Mouse (Mus musculus) kidney, postnatal 25 days (tissue): ENCODE measurements around the gene Numb.
A peak's percentile ranks its signal among the peaks of the same experiment; 100 is the strongest.
"Not testable (repeated sequence)": the region's sequence is repeated elsewhere in the genome, so short reads cannot be mapped to it uniquely, and the experiment has no call there.

Source experiments
- DNase-seq, 2 experiments: peaks; one replicate each; pipeline ENCODE4 v3.0.0; 2021; ENCODE audit warnings: mixed read lengths in 2 of 2

Numb gene

DNA sequence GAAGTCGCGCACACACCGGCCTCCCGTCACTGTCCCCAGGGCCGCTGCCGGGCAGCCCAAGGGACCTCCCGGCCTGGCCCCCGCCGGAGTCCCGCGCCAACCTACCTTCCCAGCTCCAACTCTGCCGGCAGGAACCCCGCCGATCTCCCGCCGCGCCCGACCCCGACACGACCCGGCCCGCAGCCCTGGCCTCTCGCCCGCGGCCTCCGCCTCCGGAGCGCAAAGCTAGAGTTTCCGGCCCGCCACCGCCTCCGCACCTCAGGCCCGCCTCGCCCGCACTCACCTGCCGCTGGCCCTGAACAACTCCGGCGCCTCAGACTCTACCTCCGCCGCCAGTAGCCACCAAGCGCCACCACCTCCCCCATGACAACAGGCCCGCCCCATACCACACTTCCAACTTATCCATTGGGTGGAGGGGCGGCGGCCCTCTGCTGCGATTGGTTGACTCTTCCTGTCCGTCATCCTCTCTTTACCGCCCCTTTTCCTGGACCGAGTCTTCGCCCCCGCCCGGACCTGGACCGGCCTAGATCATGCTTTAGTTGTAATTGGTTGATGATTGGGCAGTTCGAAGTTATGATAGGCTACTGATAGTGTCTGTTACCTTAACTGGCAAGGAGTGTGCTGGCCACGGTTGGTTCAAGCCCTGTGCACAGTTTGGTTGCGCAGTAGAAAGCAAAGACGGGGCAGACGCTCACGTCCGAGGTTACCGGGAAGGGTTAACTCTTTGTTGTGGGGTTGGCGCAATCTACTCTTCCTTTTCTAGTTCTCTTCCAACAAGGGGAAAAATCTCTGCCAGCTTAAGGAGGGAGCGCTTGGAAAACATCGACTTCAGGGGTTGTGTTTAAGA, at the start of gene Numb:
Numb (minus strand) TSS at position 400 of the 847 bp plus-strand sequence.
- peak; percentile 98 to 99 for DNase-seq

DNA sequence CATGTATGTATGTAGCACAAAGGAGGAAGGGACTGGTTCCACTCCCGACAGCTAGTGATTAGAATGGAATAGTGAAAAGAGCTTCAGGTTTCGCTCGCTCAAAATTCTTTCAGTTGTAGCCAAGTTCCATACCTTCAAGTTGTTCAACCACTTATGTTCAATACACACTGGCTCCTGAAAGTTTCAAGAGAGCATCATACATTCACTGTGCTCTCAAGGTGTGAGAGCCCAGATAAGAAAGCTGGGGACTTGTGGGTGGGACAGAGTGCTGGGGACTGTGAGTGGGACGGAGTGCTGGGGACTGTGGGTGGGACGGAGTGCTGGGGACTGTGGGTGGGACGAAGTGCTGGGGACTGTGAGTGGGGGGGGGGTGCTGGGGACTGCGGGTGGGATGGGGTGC, 43.5 kb upstream of the Numb start:
- no peak for DNase-seq

DNA sequence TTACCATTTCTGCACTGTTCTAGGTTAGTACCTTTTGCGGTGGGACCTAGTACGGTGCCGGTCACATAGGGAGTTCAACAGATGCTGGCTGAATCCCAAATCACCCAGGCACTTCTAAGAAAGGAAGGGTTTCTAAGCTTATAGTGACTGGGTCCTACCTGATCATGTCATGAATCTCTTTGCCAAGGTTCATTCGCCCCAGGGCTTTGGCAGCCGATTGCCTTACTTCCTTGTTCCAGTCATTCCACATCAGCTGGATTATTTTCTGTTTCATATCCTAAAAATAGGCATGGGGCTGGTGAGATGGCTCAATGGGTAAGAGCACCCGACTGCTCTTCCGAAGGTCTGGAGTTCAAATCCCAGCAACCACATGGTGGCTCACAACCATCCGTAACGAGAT, 36.5 kb upstream of the Numb start:
- peak; percentile 21 to 50 for DNase-seq

DNA sequence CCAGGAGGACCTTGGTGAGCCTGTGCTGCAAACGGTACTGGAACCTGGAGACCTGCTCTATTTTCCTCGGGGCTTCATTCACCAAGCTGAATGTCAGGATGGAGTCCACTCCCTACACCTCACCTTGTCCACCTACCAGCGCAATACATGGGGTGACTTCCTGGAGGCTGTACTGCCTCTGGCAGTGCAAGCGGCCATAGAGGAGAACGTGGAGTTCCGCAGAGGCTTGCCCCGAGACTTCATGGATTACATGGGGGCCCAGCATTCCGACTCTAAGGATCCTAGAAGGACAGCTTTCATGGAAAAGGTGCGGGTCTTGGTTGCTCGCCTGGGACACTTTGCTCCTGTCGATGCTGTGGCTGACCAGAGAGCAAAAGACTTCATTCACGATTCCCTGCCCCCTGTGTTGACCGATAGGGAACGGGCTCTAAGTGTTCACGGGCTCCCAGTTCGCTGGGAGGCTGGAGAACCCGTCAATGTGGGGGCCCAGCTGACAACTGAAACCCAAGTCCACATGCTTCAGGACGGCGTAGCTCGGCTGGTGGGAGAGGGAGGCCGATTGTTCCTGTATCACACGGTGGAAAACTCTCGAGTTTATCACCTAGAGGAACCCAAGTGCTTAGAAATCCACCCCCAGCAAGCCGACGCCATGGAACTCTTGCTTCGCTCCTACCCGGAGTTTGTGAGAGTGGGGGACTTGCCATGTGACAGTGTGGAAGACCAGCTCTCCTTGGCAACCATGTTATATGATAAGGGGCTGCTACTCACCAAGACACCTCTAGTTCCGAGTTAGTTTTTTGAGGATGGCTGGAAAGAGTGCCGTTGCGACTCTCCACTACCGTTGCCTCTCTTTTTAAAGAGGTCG, 30.2 kb upstream of the Numb start:
- DNase-seq, result peak in 1 of 2 experiments; percentile 43

DNA sequence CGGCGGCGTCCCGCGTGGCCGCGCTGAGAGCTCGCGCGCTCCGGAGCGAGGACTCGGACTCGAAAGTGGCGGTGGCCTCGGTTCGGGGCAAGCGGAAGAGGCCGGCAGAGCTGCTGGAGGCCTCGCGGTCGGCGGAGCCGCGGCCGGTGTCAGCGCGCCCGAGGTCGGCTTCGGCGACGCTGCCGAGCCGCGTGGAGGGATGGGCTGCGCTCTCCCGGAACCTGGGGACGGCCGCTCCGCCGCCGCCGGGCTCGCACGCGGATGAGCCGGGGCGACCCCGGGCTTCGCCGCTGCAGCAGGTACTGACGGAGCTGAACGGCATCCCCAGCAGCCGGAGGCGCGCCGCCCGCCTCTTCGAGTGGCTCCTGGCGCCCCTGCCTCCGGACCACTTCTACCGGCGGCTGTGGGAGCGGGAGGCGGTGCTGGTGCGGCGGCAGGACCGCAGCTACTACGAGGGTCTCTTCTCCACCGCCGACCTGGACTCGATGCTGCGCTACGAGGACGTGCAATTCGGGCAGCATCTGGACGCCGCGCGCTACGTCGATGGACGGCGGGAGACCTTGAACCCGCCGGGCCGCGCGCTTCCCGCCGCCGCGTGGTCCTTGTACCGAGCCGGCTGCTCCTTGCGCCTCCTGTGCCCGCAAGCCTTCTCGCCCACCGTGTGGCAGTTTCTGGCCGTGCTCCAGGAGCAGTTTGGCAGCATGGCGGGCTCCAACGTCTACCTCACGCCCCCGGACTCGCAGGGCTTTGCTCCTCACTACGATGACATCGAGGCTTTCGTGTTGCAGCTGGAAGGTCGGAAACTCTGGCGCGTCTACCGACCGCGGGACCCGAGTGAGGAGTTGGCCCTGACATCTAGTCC, 29.3 kb upstream of the Numb start:
- DNase-seq, result peak; percentile 33 to 54

DNA sequence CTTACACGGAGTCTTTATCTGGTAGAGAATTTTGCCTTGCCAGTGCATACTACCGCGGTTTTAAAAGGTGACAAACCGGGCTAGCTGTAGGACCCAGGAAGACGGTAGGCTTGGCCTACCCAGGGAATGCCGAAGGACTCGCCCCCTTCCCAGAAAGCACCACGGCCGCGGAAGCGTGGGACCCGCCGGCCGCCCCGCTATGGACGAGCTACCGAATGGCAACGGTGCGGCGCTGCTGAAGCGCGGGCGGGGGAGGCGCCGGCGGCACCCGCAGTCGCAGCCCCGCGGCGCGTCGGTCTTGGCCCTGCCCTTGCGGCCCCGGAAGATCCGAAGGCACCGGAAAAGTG, 28.7 kb upstream of the Numb start, which contains the start of gene Riox1:
Riox1 (plus strand) TSS at position 116 of the 347 bp plus-strand sequence.
- DNase-seq, result peak; percentile 86 to 94

DNA sequence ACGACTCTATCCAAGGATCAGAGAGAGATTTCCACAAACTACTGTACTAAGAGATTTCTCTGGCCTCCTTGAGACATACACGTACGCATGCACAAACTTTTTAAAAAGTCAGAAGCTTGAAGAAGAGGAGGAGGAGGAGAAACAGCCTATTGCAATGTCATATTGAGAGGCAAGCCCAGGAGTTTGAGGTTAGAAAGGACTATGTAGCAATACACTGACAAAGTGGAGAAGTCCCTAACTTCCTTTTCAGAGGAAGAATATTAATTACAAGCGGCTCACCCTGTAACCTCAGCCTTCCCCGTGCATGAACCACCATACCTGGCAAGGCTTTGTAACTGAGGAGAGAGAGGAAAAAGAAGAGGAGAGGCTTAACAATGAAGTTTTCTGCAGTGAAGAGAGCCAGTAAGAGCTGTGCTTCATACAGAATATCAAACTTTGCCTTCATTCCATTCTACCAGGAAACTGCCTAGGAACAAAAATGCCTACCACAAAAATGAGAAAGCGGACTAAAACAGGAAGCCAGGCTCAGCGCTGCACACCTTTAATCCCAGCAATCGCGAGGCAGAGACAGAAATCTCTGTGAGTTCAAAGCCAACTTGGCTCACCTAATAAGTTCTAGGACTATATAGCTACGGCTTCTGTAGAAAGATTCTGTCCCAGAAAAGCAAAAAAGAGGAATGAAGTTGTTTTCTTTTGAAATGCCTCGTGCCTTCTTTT, 28.2 kb upstream of the Numb start:
- no peak for DNase-seq

DNA sequence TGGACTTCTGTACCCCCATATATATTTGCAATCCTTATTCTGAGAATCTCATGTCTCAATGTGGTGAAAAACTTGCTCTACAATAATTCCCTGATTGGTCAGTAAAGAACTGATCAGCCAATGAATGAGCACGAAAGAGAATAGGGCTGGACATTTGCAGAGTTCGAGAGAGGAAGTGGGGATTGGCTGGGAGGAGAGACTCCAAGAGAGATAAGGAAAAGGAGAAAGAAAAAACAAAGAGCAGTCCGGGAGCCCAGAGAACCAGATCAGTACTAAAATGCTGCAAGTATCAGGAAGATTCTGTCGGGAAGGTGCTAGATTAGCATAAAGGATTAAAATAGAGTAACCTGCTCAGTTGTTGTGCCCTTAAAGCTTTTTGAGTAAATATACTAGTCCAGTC, 27.3 kb upstream of the Numb start:
- DNase-seq, result no peak

DNA sequence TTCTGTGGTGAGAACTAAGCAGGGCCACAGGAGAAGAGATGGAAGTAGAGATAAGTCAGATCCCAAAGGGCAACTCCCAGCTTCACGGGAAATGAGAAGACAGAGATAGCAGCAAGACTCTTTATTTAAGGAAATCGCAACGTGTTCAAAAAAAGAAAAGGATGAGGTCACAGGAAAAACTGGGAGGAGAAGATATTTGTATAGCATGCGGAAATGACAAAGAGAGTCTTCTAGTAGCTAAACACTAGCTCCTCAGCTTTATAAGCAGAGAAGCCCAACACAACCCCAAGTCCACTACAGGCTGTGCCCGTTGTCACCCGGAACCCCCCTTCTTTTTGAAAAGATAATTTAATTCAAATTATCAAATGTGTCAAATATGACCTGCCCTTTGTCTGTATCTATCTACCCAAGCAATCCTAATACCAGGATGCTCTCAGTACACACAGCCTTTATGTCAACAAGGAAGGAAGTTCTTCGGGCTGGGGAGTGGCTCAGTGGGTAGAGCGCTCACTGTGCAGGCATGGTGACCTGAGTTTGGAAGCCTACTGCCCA, 25.6 kb upstream of the Numb start:
- DNase-seq, result peak in 1 of 2 experiments; percentile 45

DNA sequence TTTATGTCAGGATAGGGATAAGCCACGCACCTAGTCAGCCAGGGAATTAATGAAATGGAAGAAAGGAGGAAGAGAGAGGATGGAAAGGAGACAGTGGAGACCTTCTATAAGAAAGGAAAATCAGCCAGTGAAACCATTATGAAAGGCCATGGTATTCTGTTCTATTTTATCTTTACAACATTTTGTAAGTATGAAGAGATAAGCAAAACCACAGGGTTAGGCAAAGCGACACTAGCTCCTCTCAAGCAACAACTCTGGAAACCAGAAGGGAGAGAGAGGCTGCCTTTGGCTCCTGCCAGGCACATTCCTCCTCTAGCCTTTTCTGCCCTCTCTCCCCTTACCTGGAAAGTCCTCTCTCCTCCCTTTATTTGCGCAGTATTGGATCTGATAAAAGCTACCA, 20.2 kb upstream of the Numb start:
- no peak for DNase-seq

DNA sequence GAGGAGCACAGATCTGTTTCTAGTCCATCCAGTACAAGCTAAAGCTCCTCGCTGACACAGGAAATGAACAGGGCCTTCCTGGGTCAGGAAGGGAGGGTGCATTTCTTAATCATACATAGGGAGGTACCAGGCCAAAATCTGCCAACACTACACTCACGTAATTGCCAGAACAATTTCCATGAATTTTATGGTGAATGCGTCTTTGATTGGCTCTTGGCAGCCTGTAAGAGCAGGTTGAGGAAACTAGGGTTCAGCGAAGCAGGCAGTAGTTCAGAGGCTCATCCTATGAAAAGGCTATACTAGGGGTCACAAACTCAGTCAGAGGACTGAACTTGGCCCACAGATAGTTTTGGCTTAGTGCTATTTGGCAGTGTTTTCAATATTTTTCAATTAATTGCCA, 18.3 kb upstream of the Numb start:
- DNase-seq, result no peak

DNA sequence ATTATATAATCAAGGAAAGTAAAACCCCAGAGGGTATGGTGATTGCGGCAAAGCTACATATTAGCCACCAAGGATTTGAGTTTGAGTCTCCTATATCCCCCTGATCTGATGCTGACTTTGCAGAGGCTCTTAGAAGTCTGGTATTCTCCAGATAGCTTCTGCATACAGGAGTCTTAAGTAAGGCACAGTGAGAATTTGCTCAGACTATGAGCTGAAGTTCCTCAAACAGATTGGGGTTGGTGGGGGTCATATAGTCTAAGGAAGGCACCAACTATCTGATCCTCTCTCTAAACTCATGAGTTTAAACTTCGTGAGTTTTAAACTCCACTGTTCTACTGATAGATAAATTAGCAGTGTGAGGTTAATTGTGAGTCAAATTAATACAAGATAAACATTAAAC, 17.6 kb upstream of the Numb start:
- no peak for DNase-seq

DNA sequence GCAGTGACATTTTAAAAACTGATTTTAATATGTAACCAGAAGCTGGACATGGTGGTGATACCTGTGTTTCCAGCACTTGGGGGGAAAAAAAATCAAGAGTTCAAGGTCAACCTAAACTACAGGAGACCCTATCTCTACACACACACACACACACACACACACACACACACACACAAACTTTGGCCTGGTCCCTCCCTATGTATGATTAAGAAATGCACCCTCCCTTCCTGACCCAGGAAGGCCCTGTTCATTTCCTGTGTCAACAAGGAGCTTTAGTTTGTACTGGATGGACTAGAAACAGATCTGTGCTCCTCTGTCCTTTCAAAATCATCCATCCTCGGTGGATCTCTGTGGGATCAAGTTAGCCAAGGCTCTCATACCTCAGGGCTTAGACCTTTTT, 16.9 kb upstream of the Numb start:
- not testable (repeated sequence) for DNase-seq

DNA sequence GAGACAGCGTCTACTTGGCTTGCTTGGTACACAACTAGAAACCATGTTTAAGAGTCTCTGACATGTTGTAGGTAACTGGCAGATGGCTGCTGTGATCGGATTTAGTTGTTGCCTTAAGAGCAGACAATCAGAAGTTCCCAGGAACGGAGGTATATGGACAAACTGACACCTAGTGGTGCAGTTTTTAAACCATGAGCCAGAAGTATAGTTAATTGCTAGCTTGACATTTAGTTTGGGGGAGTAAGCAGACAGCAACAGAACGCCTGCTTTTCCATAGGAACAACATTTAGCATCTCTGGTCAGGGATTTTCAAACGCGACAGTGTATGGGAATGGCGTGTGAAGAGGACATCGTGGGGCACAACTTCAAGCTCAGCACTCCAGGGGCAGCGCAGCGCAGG, 15.9 kb upstream of the Numb start:
- DNase-seq, result no peak

DNA sequence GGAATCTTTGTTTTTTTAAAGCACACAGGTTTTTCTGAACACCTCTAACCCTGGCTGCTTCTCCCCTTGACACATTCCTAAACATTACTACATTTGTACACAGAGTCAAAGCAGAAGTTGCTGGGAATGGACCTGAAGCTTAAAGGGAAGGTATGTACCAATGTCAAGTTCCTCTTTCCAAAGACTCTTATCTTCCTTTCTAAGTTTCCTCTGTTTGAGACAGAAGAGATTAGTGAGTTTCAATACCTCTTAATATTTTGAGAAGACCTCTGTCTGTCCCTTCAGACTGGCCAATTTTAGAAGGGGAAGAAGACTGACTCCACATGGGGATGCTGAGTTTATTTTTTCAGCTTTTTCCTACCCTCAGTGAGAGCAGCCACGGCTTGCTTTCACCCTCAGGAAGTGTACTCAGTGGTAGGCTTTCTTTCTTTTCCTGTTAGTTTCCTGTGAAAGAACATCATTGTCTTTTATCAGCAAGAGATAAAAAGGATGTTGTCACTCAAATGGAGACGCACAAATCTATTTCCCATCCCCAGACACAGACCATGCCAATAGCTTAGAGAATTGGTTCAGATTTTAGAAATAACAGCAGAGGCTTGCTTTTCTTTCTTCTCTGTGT, 7.6 kb upstream of the Numb start:
- DNase-seq, result no peak

DNA sequence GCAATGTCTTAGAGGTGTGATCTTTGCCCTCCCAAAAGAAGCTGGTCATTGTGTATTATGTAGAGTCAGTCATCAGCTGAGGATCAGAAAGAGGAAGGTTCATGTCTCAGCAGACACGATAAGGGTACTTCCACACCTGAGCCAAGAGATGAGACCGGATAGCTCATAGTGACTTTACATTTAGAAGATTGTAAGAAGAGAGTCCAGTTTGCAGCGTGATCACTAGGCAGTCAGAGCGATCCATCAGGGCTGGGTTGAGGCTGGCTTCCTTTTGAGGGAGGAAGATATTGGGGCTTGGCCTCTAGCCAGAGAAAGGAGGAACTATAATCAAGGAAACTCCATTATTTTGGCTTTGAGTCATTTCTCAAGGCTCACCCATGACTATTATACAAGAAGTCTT, 6.0 kb upstream of the Numb start:
- peak in 1 of 2 experiments; percentile 64 for DNase-seq

DNA sequence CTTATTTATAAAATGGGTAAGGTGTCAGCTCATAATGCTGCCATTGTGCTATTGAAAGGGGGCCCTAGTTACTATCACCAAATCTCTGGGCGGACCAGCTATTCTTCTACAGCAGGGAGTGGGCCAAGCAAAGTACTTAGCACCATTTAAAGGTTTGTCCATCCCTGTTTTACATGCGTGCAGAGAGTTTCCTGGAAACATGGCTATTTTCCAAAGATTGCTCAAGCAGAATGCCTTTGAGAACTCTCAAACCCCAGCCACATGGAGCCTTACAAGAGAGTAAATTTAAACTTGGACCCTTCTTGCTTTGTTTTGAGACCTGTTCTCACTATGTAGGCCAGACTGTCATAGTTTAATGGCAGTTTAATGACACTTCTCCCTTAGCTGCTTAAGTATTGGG, 4.3 kb upstream of the Numb start:
- no peak for DNase-seq

DNA sequence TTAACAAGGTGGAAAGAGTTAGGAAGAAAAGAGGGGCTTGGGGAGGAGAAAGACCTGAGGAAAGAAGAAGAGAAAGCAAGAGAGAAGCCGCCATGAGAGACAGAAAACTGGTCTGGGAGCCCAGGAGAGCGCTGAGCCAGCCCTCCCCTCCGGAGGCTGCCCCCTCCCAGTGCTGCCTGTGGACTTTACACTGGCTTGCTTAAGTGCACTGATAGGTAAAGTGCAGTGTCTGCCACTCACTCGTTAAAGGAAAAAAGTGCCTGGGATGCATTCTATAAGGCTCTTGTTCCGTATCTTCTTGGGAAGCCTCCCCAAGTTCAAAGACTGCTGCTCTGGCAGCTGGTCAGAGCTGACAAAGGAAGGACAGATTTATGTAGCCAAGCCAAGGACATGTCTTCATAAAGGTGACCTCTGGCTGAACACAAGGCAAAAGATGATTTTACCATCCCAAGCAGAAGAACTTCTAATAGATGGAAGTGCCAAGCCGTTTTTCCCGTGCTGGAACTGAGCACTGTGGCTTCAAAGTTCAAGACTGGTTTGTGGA, 3.5 kb upstream of the Numb start:
- peak; percentile 40 to 64 for DNase-seq

DNA sequence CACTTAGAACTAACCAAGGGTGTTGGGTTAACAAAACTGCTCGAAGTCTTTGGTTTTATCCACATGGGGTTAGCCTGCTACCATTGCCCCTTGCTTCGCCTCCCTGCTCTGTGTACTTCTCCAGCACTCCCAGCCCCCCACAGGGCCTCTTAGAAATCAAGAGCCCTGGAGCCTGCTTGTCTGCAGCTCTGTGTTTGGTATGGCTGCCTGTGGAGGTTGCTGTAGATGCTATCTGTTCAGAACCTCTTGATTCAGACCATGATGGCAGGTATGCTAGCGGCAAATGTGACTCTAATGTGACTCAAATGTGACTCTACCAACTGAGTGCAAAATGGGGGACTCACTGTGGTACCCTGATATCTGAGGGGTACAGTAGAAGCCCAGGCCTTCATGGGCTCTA, 2.6 kb upstream of the Numb start:
- DNase-seq, result no peak

DNA sequence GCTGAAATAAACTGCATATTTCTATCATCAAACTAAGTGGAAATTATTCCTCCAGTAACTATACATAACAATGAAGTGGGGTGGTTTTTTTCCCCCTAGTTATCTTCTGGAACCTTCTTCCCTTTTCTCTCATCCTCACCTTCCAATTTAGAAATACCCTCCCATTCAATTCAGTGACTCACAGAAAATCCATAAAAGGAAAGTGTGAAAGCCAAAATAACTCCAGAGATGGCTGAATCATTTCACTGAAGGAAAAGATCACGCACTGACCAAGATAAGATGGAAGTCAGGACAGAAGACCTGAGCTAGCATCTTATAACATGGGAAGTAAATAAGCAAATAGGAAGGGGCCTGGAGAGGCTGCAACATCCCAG, 1.7 kb upstream of the Numb start:
- DNase-seq, result no peak
